Mouse (Mus musculus) CD4-positive, CD25-positive, alpha-beta regulatory T cell, adult 4 months (primary cell): Measurements from ENCODE around the gene Agtr1b. TPM values are rescaled to one million over a fixed set of nuclear protein-coding genes. Genes with fewer than 3 reads are reported as not detected.
A peak's percentile ranks its signal among the peaks of the same experiment; 100 is the strongest.

ENCODE experiments used
- ATAC-seq: one replicate; pipeline ENCODE4 v1.8.0; 2017
- polyA plus RNA-seq, 2 experiments: library from polyadenylated mRNA; unstranded; fragments of 100-300 nt; shearing (Covaris generic); gene quantifications; one replicate each; pipeline ENCODE4 v1.2.1; 2017

The Agtr1b gene
- polyA plus RNA-seq, result not detected

GRCm38 (mm10) chr3:20366558-20367522 lies at the start of gene Agtr1b:
Agtr1b (minus strand) TSS chr3:20367177.
- ATAC-seq, result no peak

- ATAC-seq, result no peak
Measured at GRCm38 (mm10) chr3:20353598-20353997, 13.4 kb downstream of the Agtr1b start.

GRCm38 (mm10) chr3:20348206-20348605 lies 18.8 kb downstream of the Agtr1b start:
- no peak for ATAC-seq

- ATAC-seq, result peak; percentile 82
Measured at GRCm38 (mm10) chr3:20340402-20340801, 26.6 kb downstream of the Agtr1b start.

- ATAC-seq, result peak; percentile 79
Measured at GRCm38 (mm10) chr3:20334681-20335080, 32.3 kb downstream of the Agtr1b start.

- ATAC-seq, result no peak
Measured at GRCm38 (mm10) chr3:20317233-20317632, 49.7 kb downstream of the Agtr1b start.

- no peak for ATAC-seq
Measured at GRCm38 (mm10) chr3:20309142-20309541, 57.8 kb downstream of the Agtr1b start.

- ATAC-seq, result peak; percentile 32
Measured at GRCm38 (mm10) chr3:20307256-20307655, 59.7 kb downstream of the Agtr1b start.

- peak; percentile 89 for ATAC-seq
Measured at GRCm38 (mm10) chr3:20304758-20305352, 62.1 kb downstream of the Agtr1b start.

GRCm38 (mm10) chr3:20295546-20295945 lies 71.4 kb downstream of the Agtr1b start:
- ATAC-seq, result no peak

- ATAC-seq, result peak; percentile 56
Measured at GRCm38 (mm10) chr3:20294542-20295348, 72.2 kb downstream of the Agtr1b start.

- ATAC-seq, result no peak
Measured at GRCm38 (mm10) chr3:20291370-20291769, 75.6 kb downstream of the Agtr1b start.

- ATAC-seq, result no peak
Measured at GRCm38 (mm10) chr3:20288761-20289160, 78.2 kb downstream of the Agtr1b start.

GRCm38 (mm10) chr3:20281796-20282195 lies 85.2 kb downstream of the Agtr1b start:
- ATAC-seq, result no peak

GRCm38 (mm10) chr3:20275633-20276032 lies 91.3 kb downstream of the Agtr1b start, which contains the start of gene Cpb1:
Cpb1 (minus strand) TSS chr3:20275733.
- no peak for ATAC-seq

Other genes with a start within 250 kb of the Agtr1b start
- 100 to 1,000 TPM; 101 to 102 TPM for gene Gyg, start 211.9 kb downstream of the Agtr1b start, polyA plus RNA-seq
- under 1 TPM in 1 of 2 experiments, not detected in 1; 0.51 TPM for gene Cpa3, start 125.0 kb downstream of the Agtr1b start, polyA plus RNA-seq
- gene Cpb1, start 91.4 kb downstream of the Agtr1b start, polyA plus RNA-seq, result not detected